In genomic region chr1:40164331-40164730, GRCm38 (mm10) we compare ENCODE assay signal across 15 mouse cellular contexts.
"Had no signal": no experiment of that assay in that cellular context is flagged by ENCODE, and none has a peak within 500 bp of the region (broad histone marks: within the 10 kb centered on the region; RNA-seq: fewer than 3 reads in every experiment).

No protein-coding gene starts in this region.

- H3K9me3 ChIP-seq: neural tube, embryonic 15.5 days; stomach, embryonic 15.5 days had no signal

- H3K4me2 ChIP-seq: neural tube, embryonic 15.5 days; stomach, embryonic 15.5 days had no signal

- H3K27me3 ChIP-seq: neural tube, embryonic 15.5 days; stomach, embryonic 15.5 days had no signal

- H3K27ac ChIP-seq: neural tube, embryonic 15.5 days; stomach, embryonic 15.5 days; stomach, postnatal 0 days had no signal

- H3K36me3 ChIP-seq: neural tube, embryonic 15.5 days; stomach, embryonic 15.5 days had no signal

- H3K4me1 ChIP-seq: neural tube, embryonic 15.5 days; stomach, embryonic 15.5 days had no signal

- H3K4me3 ChIP-seq: neural tube, embryonic 15.5 days; stomach, embryonic 15.5 days had no signal

- H3K9ac ChIP-seq: neural tube, embryonic 15.5 days; stomach, embryonic 15.5 days had no signal

- DNase-seq: retina, postnatal 1 day; right cerebral cortex, adult 18-20 months; right cerebral cortex, postnatal 14 days; right cerebral cortex, postnatal 25 days; right cerebral cortex, postnatal 4 days; spleen, adult 18-20 months; thymus, adult 18-20 months; thymus, adult 2 months; thymus, postnatal 14 days; thymus, postnatal 25 days; thymus, postnatal 36 days; thymus, postnatal 4 days had no signal
